Mouse (Mus musculus) heart, embryonic 15.5 days (tissue): ENCODE data around the gene Gm10031. TPM values are rescaled to one million over a fixed set of nuclear protein-coding genes. Genes with fewer than 3 reads are reported as not detected.
A peak's percentile ranks its signal among the peaks of the same experiment; 100 is the strongest.

Source experiments
- ATAC-seq: fragments of 200-750 bp; cut with Nextera tagmentation; replicated peaks from 2 replicates; pipeline ENCODE4 v1.8.0; 2017; ENCODE audit warnings: low read depth, moderate TSS enrichment; ENCODE audit not compliant: insufficient number of reproducible peaks, insufficient read depth, low FRiP score
- H3K27ac ChIP-seq: fragments of 300-500 bp; sonication (generic); 2 replicates; pipeline ENCODE4 v1.5.1; 2015; ENCODE audit warnings: mild to moderate bottlenecking, inconsistent platforms
- H3K27me3 ChIP-seq: fragments of 300-500 bp; sonication (generic); 2 replicates; pipeline ENCODE4 v1.6.1; 2015; ENCODE audit warnings: inconsistent platforms
- H3K36me3 ChIP-seq: fragments of 300-500 bp; sonication (generic); 2 replicates; pipeline ENCODE4 v1.6.1; 2015; ENCODE audit warnings: mild to moderate bottlenecking, inconsistent platforms
- H3K4me1 ChIP-seq: fragments of 300-500 bp; sonication (generic); replicated peaks from 2 replicates; pipeline ENCODE4 v1.6.1; 2015; ENCODE audit warnings: inconsistent platforms
- H3K4me2 ChIP-seq: fragments of 300-500 bp; sonication (generic); 2 replicates; pipeline ENCODE4 v1.6.1; 2015; ENCODE audit warnings: inconsistent platforms, mild to moderate bottlenecking, moderate library complexity
- H3K4me3 ChIP-seq: fragments of 300-500 bp; sonication (generic); 2 replicates; pipeline ENCODE4 v1.5.1; 2015; ENCODE audit warnings: mild to moderate bottlenecking, inconsistent platforms
- H3K9ac ChIP-seq: fragments of 300-500 bp; sonication (generic); 2 replicates; pipeline ENCODE4 v1.6.1; 2015; ENCODE audit warnings: mild to moderate bottlenecking, inconsistent platforms
- H3K9me3 ChIP-seq: fragments of 300-500 bp; sonication (generic); replicated peaks from 2 replicates; pipeline ENCODE4 v1.6.1; 2016; ENCODE audit warnings: inconsistent platforms
- WGBS: fragments of 180-500 bp; shearing (Covaris S2); methylation state at CpG from one replicate; pipeline ENCODE4 v1.1.7; 2015; ENCODE audit warnings: mixed read lengths; 5-methylcytosine and 5-hydroxymethylcytosine counted together
- polyA plus RNA-seq: library from polyadenylated mRNA; unstranded; fragments of >200 nt; fragmentation: Nextera tagmentation; extraction: Ambion mirVana; gene quantifications from 2 replicates; pipeline ENCODE4 v1.2.1, GENCODE M21; 2015

Gm10031 gene
- polyA plus RNA-seq, 1 experiment from 2014 or later, result 0.39 TPM

DNA sequence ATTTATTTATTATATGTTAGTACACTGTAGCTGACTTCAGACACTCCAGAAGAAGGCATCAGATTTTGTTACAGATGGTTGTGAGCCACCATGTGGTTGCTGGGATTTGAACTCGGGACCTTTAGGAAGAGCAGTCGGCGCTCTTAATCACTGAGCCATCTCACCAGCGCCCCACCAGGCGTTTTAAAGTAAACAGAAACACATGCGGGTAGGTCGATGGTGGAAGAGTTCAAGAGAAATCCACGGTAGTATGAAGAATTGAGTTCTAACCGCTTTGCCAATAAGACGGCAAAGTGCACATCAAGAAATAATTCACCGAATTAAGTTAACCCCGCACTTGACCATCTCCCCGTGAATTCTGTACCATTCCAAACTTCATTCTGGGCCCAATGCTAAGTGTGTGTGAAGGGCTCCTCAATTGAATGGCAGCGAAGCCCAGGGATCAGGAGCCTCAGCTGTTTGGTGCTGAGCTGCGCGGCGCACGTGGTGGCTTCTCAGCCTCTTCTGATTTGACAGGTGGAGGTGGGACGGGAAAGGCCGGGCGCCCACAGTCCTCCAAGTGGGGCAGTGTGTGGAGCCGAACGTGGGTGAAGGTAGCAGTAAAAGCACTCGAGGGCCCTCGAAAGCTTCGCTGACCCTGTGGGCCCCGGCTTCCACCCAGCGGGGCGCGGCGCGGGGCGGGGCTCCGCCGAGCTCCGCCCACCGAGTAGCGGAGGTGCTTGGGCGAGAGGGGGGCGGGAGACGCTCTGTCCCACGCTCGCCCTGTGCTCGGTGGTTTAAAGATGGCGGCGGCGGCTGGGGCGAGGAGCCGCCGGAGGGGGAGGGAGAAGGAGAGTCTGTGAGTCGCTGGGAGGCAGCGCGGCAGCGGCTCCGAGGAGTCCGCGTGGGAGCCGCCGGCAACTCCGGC is 34.5 kb downstream of the Gm10031 start, which contains the start of gene Abl2:
Abl2 (plus strand) TSS at position 763 of the 907 bp plus-strand sequence.
- peak within 1 kb of the TSS; percentile 78 for H3K4me3 ChIP-seq
- H3K27ac ChIP-seq, result peak within 1 kb of the TSS; percentile 88
- 10% methylated on average over 59 of the region's 60 CpGs for WGBS
- H3K4me1 ChIP-seq, result peaks cover 14% of the 10 kb centered on the region
- peak within 1 kb of the TSS; percentile 87 for H3K4me2 ChIP-seq
- no peaks in the 10 kb centered on the region for H3K27me3 ChIP-seq
- H3K9me3 ChIP-seq, result no peaks in the 10 kb centered on the region
- no peaks in the 10 kb centered on the region for H3K36me3 ChIP-seq
- peak; percentile 97 for ATAC-seq
- peak within 1 kb of the TSS; percentile 94 for H3K9ac ChIP-seq

DNA sequence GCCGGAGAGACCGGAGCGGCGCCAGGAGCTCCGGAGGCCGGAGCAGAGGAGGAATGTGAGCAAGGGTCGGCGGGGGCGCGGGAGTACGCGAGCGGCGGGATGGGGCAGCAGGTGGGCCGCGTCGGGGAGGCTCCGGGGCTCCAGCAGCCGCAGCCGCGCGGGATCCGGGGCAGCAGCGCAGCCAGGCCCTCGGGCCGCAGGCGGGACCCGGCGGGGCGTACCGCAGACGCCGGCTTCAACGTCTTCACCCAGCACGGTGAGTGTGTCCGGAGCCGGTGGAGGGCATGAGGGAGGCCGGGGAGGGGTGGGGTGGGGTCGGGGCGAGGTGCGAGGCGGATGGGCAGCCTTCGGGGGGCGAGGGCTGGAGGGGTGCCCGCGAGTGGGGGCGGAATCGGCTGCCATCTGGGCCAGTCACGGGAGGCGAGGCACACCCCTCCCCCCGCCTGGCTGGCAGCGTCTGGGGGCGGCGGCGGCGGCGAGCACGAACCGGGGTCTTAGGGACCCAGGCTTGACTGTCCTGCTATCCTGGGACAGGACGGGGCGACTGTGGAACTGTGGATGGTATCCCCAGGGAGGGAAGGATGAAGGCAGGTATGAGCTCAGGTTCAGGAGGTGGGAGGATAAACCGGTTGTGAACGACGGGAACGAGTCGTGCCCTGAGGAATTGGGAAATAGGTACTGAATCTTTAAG is 35.3 kb downstream of the Gm10031 start:
- H3K4me3 ChIP-seq, result peak overlapping the region; percentile 78
- under 1% methylated on average over 44 of the region's 66 CpGs for WGBS
- peak overlapping the region; percentile 87 for H3K4me2 ChIP-seq
- peaks cover 14% of the 10 kb centered on the region for H3K4me1 ChIP-seq
- H3K36me3 ChIP-seq, result no peaks in the 10 kb centered on the region
- no peaks in the 10 kb centered on the region for H3K27me3 ChIP-seq
- ATAC-seq, result peak; percentile 41
- no peaks in the 10 kb centered on the region for H3K9me3 ChIP-seq
- peak overlapping the region; percentile 88 for H3K27ac ChIP-seq
- H3K9ac ChIP-seq, result peak overlapping the region; percentile 94

DNA sequence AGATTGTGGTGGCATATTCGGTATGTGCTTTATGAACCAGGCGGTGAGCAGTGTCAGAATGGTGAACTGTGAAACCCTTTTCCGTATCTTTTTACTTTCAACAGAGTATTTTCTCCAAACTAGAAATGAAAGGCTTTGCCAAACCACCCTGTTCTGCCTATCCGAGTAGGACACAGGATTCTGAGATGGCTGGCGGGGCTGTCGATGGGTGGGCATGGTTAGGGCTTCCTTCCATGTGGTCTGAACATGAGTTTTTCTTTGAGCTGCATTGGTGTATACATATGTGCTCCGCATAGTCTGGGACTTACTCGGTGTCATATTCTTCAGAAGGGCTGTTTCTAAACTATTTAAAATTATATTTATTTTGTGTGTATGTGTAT is 35.8 kb downstream of the Gm10031 start:
- Histone ChIP-seq H3K27me3 (no peaks in the 10 kb centered on the region), H3K4me3 (peak overlapping the region; percentile 78), H3K9me3 (no peaks in the 10 kb centered on the region), H3K4me2 (peak overlapping the region; percentile 87), H3K36me3 (no peaks in the 10 kb centered on the region), H3K4me1 (peaks cover 14% of the 10 kb centered on the region), H3K9ac (peak overlapping the region; percentile 94), H3K27ac (peak overlapping the region; percentile 88; the same call in 1 of the 2 replicates)
- no peak for ATAC-seq
- WGBS, result 12% methylated on average over 8 of the region's 8 CpGs

DNA sequence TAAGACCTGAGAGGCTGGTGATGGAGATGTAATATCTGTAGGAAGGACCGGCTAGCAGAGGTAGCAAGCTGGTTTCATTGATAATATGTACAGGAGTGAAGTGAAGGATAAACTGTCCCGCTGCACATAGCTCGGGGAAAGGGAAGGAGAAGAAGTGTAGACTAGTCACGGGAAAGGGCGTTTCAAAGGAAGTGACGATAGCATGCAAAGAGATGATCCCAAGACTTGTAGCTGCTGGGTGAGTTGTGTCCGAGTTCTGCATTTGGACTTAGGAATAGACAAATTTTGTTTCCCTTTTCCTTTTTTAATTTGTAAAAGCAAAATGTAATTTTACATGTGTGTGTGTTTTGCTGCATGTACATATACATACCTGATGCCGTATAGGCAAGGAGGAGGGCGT is 36.7 kb downstream of the Gm10031 start:
- Histone ChIP-seq H3K9ac (no peak overlapping the region), H3K4me2 (0 out of 2 replicates have a peak overlapping the region, but pooled peaks have one; percentile 2), H3K4me3 (0 out of 2 replicates have a peak overlapping the region, but pooled peaks have one; percentile 5), H3K36me3 (no peaks in the 10 kb centered on the region), H3K9me3 (no peaks in the 10 kb centered on the region), H3K27me3 (no peaks in the 10 kb centered on the region), H3K4me1 (peaks cover 14% of the 10 kb centered on the region), H3K27ac (no peak overlapping the region)
- WGBS, result 78% methylated on average over 9 of the region's 9 CpGs
- ATAC-seq, result no peak

DNA sequence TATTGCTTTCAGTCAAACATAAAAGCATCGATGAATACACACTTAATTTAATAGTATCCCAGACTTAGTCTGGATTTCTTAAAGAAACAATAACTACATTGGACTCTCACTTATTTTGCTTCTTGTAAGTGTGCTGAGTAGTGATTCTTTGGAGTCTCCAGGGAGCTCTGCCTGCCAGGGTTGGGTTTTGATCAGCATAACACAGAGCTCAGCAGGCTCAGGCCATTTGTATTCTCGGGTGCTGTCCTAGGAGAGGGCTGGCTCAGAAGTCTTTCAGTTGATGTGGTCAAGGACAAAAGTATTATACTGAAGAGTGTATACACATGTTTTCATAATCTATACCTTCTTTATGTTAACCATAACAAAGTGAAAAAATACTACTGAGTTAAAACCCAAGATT is 41.5 kb downstream of the Gm10031 start:
- Histone ChIP-seq H3K4me2 (no peak overlapping the region), H3K4me1 (peaks cover 9% of the 10 kb centered on the region), H3K36me3 (no peaks in the 10 kb centered on the region), H3K9ac (no peak overlapping the region), H3K27ac (no peak overlapping the region), H3K27me3 (no peaks in the 10 kb centered on the region), H3K9me3 (no peaks in the 10 kb centered on the region), H3K4me3 (no peak overlapping the region)
- ATAC-seq, result no peak
- WGBS, result 69% methylated on average over 2 of the region's 2 CpGs

DNA sequence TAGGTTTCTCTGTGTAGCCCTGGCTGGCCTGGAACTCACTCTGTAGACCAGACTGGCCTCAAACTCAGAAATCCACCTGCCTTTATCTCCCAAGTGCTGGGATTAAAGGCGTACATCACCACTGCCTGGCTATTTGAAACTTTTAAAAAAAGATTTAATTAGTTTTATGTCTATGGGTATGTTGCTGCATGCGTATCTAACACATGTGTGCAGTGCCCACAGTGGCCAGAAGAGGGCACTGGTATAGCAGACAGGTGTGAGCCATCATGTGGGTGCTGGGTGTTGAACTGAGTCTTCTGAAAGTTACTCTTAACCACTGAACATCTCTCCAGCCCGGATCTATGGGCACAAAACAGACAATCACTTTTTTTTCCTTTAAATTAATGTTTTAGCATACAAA is 42.3 kb downstream of the Gm10031 start:
- ATAC-seq, result no peak
- Histone ChIP-seq H3K27me3 (no peaks in the 10 kb centered on the region), H3K27ac (no peak overlapping the region), H3K36me3 (no peaks in the 10 kb centered on the region), H3K9ac (no peak overlapping the region), H3K4me1 (peaks cover 6% of the 10 kb centered on the region; the same call in 1 of the 2 replicates), H3K9me3 (no peaks in the 10 kb centered on the region), H3K4me2 (no peak overlapping the region), H3K4me3 (no peak overlapping the region)
- WGBS, result 96% methylated on average over 3 of the region's 3 CpGs

DNA sequence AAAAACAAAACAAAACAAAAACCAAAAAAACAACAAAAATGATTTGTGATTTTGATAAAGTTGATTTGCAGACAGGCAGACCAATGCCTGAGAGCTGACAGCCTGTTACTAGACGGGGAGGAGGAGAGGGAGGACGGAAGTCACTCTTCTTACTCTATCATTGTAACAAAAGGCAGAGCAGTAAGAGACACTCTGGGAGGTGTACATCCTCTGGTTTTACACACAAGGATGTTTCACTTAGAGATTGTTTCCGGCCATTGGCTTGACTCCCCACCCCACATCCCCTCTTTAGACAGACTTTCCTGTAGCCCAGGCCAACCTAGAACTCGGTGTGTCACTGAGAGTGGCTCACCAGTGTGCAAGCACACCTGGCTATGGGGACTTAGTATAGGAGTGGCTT is 45.8 kb downstream of the Gm10031 start:
- Histone ChIP-seq H3K4me3 (no peak overlapping the region), H3K4me2 (no peak overlapping the region), H3K4me1 (peaks cover 6% of the 10 kb centered on the region; the same call in 1 of the 2 replicates), H3K27me3 (no peaks in the 10 kb centered on the region), H3K36me3 (no peaks in the 10 kb centered on the region), H3K9me3 (no peaks in the 10 kb centered on the region), H3K27ac (no peak overlapping the region), H3K9ac (no peak overlapping the region)
- 70% methylated on average over 4 of the region's 4 CpGs for WGBS
- no peak for ATAC-seq

DNA sequence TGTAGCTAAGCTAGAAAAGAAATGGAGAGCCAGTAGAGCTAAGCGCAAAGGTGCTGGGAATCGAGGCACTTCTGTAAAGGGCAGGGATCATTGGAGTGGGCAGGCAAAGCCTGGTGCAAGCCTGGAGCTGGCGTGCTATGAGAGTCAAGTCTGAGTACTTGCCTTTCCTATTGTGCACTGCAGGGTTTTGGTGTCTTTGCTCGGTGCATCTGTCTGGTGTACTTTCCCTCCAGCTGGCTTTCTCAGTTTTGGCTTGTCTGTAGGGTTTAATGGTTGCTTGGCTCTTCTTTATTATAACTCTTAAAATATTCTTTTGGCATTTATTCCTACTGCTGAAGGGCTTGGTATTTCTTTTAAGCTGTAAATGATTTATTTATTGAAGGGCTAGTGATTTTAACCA is 49.1 kb downstream of the Gm10031 start:
- no peaks in the 10 kb centered on the region for H3K27me3 ChIP-seq
- H3K4me3 ChIP-seq, result no peak overlapping the region
- H3K9ac ChIP-seq, result no peak overlapping the region
- H3K4me2 ChIP-seq, result no peak overlapping the region
- 86% methylated on average over 4 of the region's 4 CpGs for WGBS
- no peaks in the 10 kb centered on the region for H3K36me3 ChIP-seq
- H3K9me3 ChIP-seq, result no peaks in the 10 kb centered on the region
- ATAC-seq, result no peak
- H3K27ac ChIP-seq, result no peak overlapping the region
- peaks cover 4% of the 10 kb centered on the region; the same call in 1 of the 2 replicates for H3K4me1 ChIP-seq

Other genes starting within 250 kb of the Gm10031 start
- 0.19 and 0.21 TPM in 2 replicates for gene Tdrd5, start 220.3 kb upstream of the Gm10031 start, polyA plus RNA-seq
- gene Nphs2, start 213.3 kb upstream of the Gm10031 start, polyA plus RNA-seq, result 0.06 TPM in 1 of 2 replicates, not detected in the other
- gene Gm2000, start 158.0 kb upstream of the Gm10031 start, polyA plus RNA-seq, result 485 and 487 TPM in 2 replicates
- gene Axdnd1, start 102.9 kb upstream of the Gm10031 start, polyA plus RNA-seq, result 0.14 and 0.24 TPM in 2 replicates
- gene Soat1, start 49.7 kb upstream of the Gm10031 start, polyA plus RNA-seq, result 27.7 and 31.4 TPM in 2 replicates
- gene Abl2, start 34.8 kb downstream of the Gm10031 start, polyA plus RNA-seq, result 2.4 and 2.8 TPM in 2 replicates
- gene Tor3a, start 150.3 kb downstream of the Gm10031 start, polyA plus RNA-seq, result 6.5 and 8.6 TPM in 2 replicates
- gene Fam20b, start 195.1 kb downstream of the Gm10031 start, polyA plus RNA-seq, result 22.1 and 24.1 TPM in 2 replicates